Mouse (Mus musculus) MEL (cell line): ENCODE measurements around the gene Ppp4c.

Experiments
- CTCF ChIP-seq, 3 experiments: IDR thresholded peaks in 2 of 3; conservative IDR thresholded peaks in 1 of 3; 2 replicates each; pipeline ENCODE4 v1.5.1; 2011 to 2012; ENCODE audit warnings: low read length in 3 of 3, low read depth in 2 of 3, mild to moderate bottlenecking in 2 of 3, improper control_type of control experiment in 1 of 3, inconsistent platforms in 1 of 3, mixed read lengths in 1 of 3, moderate library complexity in 1 of 3; ENCODE audit not compliant: control insufficient read depth in 1 of 3, insufficient read depth in 1 of 3, poor library complexity in 1 of 3, severe bottlenecking in 1 of 3
- ELF1 ChIP-seq: IDR thresholded peaks from 2 replicates; pipeline ENCODE4 v1.6.1; 2014; ENCODE audit warnings: low read depth, mild to moderate bottlenecking, inconsistent platforms, low read length, improper control_type of control experiment, moderate library complexity
- EP300 ChIP-seq, 2 experiments: IDR thresholded peaks; 2 replicates each; pipeline ENCODE4 v1.6.1; 2011; ENCODE audit warnings: improper control_type of control experiment in 2 of 2, low read length in 2 of 2, low read depth in 1 of 2, mild to moderate bottlenecking in 1 of 2
- MEF2A ChIP-seq: IDR thresholded peaks from 2 replicates; pipeline ENCODE4 v1.6.1; 2014; ENCODE audit warnings: low read depth, mild to moderate bottlenecking, inconsistent platforms, low read length, improper control_type of control experiment; ENCODE audit not compliant: poor library complexity, insufficient replicate concordance, severe bottlenecking; ENCODE audit errors: extremely low read depth
- NELFE ChIP-seq: IDR thresholded peaks from 2 replicates; pipeline ENCODE4 v1.6.1; 2011; ENCODE audit warnings: low read depth, low read length, improper control_type of control experiment
- TCF12 ChIP-seq: IDR thresholded peaks from 2 replicates; pipeline ENCODE4 v1.6.1; 2014; ENCODE audit warnings: low read depth, mild to moderate bottlenecking, inconsistent platforms, low read length, improper control_type of control experiment, moderate library complexity
- UBTF ChIP-seq: IDR thresholded peaks from 2 replicates; pipeline ENCODE4 v1.6.1; 2012; ENCODE audit warnings: low read depth, mild to moderate bottlenecking, inconsistent platforms, low read length, improper control_type of control experiment, moderate library complexity, borderline replicate concordance; ENCODE audit not compliant: insufficient read depth

DNA sequence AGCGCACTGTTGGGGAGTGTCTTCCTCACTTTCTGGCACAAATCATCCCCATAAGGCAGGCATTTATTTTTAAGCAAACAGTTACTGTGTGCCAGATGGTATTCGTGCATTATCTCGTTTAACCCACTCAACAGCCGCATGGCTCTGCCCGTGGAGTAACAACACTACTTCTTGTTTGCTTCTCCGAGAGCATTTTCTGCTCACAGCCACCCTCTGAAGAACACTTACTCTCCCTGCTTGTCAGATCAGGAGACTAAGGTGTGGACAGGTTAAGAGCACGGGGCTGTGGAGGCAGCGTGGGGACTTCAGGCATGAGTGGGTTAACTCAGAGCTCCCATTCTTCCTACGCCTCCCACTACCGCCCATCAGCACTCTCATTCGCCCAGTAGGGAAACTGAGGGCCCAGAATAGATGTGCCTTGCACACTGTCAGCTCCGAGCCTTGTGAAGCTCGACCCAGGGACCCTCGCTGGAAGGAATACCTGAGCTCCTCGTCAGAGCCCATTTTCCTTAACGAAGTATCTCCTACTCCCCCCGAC, 29.8 kb downstream of the Ppp4c start:
- TF ChIP-seq EP300 (IDR thresholded peaks at IDR 0.05; ENCODE audit: low read depth in 1 of 2, low read length in 2 of 2), result 0 out of 4 replicates have a peak, but pooled peaks of 1 of the 2 experiments have one; percentile 10
- TF ChIP-seq TCF12, result no peak
- TF ChIP-seq NELFE, result no peak
- no peak for TF ChIP-seq ELF1
- no peak for TF ChIP-seq MEF2A
- TF ChIP-seq CTCF (IDR thresholded peaks at IDR 0.05 in 2 of 3, conservative IDR thresholded peaks at IDR 0.05 in 1 of 3; ENCODE audit: control insufficient read depth in 1 of 3, insufficient read depth in 1 of 3, low read depth in 2 of 3, low read length in 3 of 3, poor library complexity in 1 of 3, severe bottlenecking in 1 of 3), result no peak
- TF ChIP-seq UBTF, result no peak
